Mouse (Mus musculus) thymus, adult 18-20 months (tissue): Measurements from ENCODE around the gene Rdh16f2.
"Not testable (repeated sequence)": the region's sequence is repeated elsewhere in the genome, so short reads cannot be mapped to it uniquely, and the experiment has no call there.

Experiments
- DNase-seq, 2 experiments: peaks; one replicate each; pipeline ENCODE4 v3.0.0; 2022; ENCODE audit warnings: mixed read lengths in 2 of 2

Rdh16f2 gene

DNA sequence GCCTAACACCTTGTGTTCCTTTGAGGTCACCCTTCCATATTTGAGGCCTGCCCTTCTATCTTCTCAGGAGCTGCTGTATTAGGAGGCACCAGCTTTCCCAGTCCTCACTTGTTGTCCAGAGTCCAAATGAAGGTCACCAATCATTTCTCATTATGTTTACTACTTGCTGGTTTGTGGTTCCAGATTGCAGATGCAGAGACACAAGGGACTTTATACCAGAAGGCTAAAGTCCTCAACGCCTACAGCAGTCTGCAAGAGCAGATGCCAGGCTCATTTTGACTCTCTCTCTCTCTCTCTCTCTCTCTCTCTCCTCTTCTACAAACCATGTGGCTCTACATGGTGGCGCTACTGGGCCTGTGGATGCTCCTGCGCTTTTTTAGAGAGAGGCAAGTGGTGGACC is at the start of gene Rdh16f2:
Rdh16f2 (plus strand) TSS at position 243 of the 400 bp plus-strand sequence.
- DNase-seq: no peak

- not testable (repeated sequence) for DNase-seq
Observed at GRCm38 (mm10) chr10:127817268-127817910, 48.9 kb upstream of the Rdh16f2 start.

DNA sequence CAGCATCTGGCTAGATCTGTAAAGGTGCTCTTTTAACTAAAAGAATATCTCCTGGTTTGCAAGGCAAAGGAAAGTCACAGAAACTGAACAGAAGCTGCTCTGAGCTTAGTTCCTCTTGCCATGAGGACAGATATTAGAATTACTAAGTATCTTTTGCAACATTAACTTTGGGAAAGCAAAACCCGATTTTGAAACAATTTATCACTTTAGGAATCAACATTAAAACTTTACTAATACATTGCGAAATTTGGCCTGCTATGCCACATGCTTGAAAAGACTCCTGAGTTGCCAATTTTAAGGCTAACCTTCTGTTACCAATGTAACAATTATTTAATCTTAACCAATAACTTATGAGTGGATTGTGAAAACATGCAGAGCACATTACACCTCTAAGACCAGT is 44.5 kb upstream of the Rdh16f2 start:
- not testable (repeated sequence) for DNase-seq

- no peak for DNase-seq
Observed at GRCm38 (mm10) chr10:127825386-127825785, 40.9 kb upstream of the Rdh16f2 start.

GRCm38 (mm10) chr10:127829121-127829520 is 37.2 kb upstream of the Rdh16f2 start:
- DNase-seq: no peak

DNA sequence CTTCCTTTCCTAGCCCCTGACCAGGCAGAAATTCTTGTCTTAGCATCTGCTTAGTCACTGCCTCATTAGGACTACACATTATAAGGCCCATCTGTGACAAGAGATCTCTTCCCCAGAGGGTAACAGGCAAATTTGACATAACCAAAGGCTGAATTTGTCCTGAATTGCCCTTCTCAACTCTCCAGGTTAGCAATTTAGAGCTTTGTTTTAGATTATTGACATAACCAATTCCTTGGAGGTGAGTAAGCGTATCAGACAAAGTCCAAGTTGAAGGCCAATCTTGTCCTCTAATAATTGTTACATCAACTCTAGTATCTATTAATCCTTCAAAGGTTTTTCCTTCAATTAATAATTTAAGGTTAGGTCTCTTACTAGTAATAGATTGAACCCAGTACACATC is 32.1 kb upstream of the Rdh16f2 start:
- DNase-seq: not testable (repeated sequence)

- no peak for DNase-seq
Observed at GRCm38 (mm10) chr10:127835292-127835691, 31.0 kb upstream of the Rdh16f2 start.

GRCm38 (mm10) chr10:127837793-127838192 is 28.5 kb upstream of the Rdh16f2 start:
- DNase-seq: not testable (repeated sequence)

DNA sequence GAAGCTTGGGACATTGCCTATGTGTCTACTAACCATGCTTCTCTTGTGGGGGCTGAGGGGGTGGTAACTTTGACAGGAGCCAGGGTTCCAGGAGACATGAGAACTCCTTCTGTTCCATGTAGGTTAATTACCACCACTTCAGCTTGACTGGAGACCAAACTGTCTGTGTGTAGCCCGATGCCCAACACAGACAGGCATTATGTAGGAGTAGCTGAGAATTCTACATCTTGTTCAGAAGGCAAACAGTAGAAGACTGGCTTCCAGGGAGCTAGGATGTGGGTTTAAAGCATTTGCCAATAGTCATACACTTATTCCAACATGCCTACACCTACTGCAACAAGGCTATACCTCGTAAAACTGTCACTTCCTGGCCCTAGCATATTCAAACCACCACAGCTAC is 27.7 kb upstream of the Rdh16f2 start:
- DNase-seq: no peak

- no peak for DNase-seq
Observed at GRCm38 (mm10) chr10:127840776-127841175, 25.5 kb upstream of the Rdh16f2 start.

DNA sequence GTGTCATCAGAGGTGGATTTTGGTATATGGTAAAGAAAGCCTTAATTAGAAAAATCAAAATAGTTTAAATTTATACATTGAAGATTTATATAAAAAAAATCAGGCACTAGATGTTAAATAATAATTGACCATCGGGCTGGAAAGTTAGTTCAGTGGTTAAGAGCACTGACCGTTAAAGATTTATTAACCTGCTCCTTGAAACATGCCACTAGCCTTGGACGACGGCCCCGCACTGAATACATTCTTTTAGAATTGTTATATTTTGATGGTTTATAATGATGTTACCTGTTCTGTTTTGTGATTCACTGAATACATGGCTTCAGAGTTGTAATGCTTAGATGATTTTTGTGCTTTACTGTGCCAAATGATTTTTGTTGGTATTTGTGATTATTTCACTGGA is 20.3 kb upstream of the Rdh16f2 start:
- DNase-seq: not testable (repeated sequence)

DNA sequence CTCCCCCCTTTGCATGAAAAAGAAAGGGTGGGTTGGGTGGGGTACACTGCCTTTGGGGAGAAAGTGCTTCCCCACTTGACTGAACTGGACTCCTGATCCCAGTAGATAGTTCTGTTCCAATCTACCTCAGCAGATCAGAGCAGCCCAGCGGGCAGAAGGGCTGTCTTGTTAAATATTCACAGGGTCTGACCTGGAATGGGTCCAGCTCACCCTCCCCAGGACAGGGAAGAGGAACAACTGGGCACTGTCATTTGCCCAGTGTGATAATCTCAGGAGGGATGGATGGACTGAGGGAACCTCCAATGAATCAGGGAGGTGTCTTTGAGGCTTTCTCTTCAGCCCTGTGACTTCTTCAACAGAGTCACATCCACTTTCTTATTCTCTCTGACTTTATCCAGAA is 18.2 kb upstream of the Rdh16f2 start:
- DNase-seq: no peak

DNA sequence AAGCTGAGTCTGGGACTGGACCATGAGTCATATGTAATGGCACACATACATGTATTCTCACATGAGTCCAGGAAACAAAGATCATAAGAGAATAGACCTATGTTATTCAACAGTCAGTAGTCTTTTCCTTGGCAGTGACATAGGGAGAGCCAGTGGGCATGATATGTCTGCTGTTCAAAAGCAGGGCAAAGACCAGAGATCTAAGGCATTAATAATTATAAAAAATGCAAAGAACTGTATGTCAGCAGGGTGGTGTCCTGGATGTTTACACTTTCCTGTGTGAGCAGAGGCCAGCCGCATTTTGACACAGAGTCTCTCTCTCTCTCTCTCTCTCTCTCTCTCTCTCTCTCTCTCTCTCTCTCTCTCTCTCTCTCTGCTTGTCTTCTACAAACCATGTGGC is 16.6 kb upstream of the Rdh16f2 start, which contains the start of gene Rdh19:
Rdh19 (plus strand) TSS at position 301 of the 400 bp plus-strand sequence.
- no peak for DNase-seq

DNA sequence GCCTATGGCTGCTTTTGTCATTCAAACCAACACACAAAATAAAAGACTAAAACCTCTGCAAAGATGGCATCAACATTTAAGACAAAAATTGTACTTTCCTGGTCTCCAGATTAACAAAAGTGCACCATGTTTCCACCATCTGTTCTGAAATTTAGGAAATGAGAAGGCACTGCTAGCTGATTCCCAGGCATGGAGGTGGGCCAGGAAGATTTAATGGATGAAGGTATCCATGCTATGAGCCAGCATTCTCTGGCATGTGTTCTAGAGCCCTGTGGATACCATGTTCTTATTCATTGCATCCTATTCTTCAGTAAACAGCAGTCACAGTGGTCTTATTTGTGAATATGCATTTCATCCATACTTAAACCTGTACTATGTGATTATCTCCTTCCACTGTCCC is 9.9 kb upstream of the Rdh16f2 start:
- DNase-seq: no peak

GRCm38 (mm10) chr10:127864931-127865330 is 1.3 kb upstream of the Rdh16f2 start:
- DNase-seq: no peak

- DNase-seq: no peak
Observed at GRCm38 (mm10) chr10:127872484-127872883, 6.2 kb downstream of the Rdh16f2 start.

GRCm38 (mm10) chr10:127877681-127878080 is 11.4 kb downstream of the Rdh16f2 start:
- no peak for DNase-seq

- DNase-seq: no peak
Observed at GRCm38 (mm10) chr10:127878262-127879057, 12.2 kb downstream of the Rdh16f2 start.

DNA sequence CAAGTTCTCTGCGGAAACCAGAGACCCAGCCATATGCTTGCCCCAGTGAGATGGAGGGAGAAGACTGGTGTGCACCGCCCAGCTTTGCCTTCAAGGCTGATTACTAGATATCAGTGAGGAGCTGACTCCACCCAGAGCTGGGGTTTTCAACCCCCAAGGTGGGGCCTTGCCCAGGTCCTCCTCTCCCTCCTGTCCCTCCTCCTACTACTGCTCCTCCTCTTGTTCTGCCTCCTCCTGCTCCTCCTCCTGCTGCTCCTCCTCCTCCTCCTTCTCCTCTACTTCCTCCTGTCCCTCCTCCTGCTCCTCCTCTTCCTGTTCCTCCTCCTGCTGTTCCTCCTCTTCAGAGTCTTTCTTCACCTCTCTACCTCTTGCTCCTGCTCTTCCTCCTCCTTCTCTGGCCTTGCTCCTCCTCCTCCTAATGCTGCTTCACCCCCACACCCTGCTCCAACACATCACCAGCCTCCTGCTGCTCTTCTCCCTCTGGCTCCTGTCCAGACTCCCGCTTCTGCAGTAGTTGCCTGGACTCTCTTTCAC is 12.9 kb downstream of the Rdh16f2 start:
- DNase-seq: no peak

- DNase-seq: no peak
Observed at GRCm38 (mm10) chr10:127881041-127881440, 14.8 kb downstream of the Rdh16f2 start.

GRCm38 (mm10) chr10:127886551-127886950 is 20.3 kb downstream of the Rdh16f2 start:
- no peak for DNase-seq

DNA sequence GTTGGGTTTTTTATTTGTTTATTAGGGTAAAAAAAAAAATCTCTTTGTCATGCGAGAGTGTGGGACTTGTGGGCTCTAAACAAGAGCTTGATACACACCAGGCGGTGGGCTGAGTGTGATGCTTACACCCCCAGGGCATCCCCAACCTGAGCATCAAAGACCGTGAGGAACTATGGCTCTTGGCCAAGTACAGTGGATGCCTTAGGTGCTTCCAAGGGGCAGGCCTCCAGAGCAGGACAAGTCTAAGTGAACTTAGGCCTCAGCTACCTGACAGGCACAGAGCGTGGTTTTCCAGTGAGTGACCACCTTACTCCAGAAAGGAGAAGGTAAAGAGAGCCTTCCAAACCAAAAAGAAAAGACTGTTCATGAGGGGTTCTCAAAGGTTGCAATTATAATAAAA is 20.7 kb downstream of the Rdh16f2 start:
- DNase-seq: no peak

GRCm38 (mm10) chr10:127888605-127889004 is 22.3 kb downstream of the Rdh16f2 start, which contains the start of gene Rdh7:
Gene Rdh7, minus strand, starts transcription at chr10:127888817.
- no peak for DNase-seq

GRCm38 (mm10) chr10:127891481-127891880 is 25.2 kb downstream of the Rdh16f2 start:
- no peak for DNase-seq
